Mouse (Mus musculus): Measurements from ENCODE around the gene Olfr248. TPM values are rescaled to one million over a fixed set of nuclear protein-coding genes. Genes with fewer than 3 reads are reported as not detected.

The Olfr248 gene
- polyA plus RNA-seq, 1 experiment from 2014 or later: not detected

Other genes starting within 250 kb of the Olfr248 start
- gene Olfr420, start 235.4 kb upstream of the Olfr248 start, polyA plus RNA-seq (2016; fragmentation: Nextera tagmentation; extraction: Ambion mirVana): 0.61 and 0.62 TPM in 2 replicates
- gene Spta1, start 218.3 kb upstream of the Olfr248 start, polyA plus RNA-seq (2016; fragmentation: Nextera tagmentation; extraction: Ambion mirVana): 46.8 and 50.0 TPM in 2 replicates
- 0.08 and 0.20 TPM in 2 replicates for gene Olfr419, start 139.0 kb upstream of the Olfr248 start, polyA plus RNA-seq (2016; fragmentation: Nextera tagmentation; extraction: Ambion mirVana)
- gene Mptx1, start 60.5 kb upstream of the Olfr248 start, polyA plus RNA-seq (2016; fragmentation: Nextera tagmentation; extraction: Ambion mirVana): not detected in 2 replicates
- not detected in 2 replicates for gene Olfr417, start 25.9 kb upstream of the Olfr248 start, polyA plus RNA-seq (2016; fragmentation: Nextera tagmentation; extraction: Ambion mirVana)
- 0.04 TPM in 1 of 2 replicates, not detected in the other for gene Olfr414, start 33.0 kb downstream of the Olfr248 start, polyA plus RNA-seq (2016; fragmentation: Nextera tagmentation; extraction: Ambion mirVana)
- not detected in 2 replicates for gene Olfr220, start 51.0 kb downstream of the Olfr248 start, polyA plus RNA-seq (2016; fragmentation: Nextera tagmentation; extraction: Ambion mirVana)
- 0.06 and 0.10 TPM in 2 replicates for gene Fmn2, start 110.8 kb downstream of the Olfr248 start, polyA plus RNA-seq (2016; fragmentation: Nextera tagmentation; extraction: Ambion mirVana)